Mouse (Mus musculus) colon, adult 2 months (tissue): ENCODE data around the gene Mlst8. TPM values are rescaled to one million over a fixed set of nuclear protein-coding genes. Genes with fewer than 3 reads are reported as not detected.

Experiments
- polyA plus RNA-seq: library from polyadenylated mRNA; depleted of rRNA; stranded (reverse); fragments of >200 nt; gene quantifications from 2 replicates; pipeline ENCODE4 v1.2.3, GENCODE M21; 2012; rRNA removed

Mlst8 gene
- polyA plus RNA-seq: 45.6 and 60.0 TPM in 2 replicates

DNA sequence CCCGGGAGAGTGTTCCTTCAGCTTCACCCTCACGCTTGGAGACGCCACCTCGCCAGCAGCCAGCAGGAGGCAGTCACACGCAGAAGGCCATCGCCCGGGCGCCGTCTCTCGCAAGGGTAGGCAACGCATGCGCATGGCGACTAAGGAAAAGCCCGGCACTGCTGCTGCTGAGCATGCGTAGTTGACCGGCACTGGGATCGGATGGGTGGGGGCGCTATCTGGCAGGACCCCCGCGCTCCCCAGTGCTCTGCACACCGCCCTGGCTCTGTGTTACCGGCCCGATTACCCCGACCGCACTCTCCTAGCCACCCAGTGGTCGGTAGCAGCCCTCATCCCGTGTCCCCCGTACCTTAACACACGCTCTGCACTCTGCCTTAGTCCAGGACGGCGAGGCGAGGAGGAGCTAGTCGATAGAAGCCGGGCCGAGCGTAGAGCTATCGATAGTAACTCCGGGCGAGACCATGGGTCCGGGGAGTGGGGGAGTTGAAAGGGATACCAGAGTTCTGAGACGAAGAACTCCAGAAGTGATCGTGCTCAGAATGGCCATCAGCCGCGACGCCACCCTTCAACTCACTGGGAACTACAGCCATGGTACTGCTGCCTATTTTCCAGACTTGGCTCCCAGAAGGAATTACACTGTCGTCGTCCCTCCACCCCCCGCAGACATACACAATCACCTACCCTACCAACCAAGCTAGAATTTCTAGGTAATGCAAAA is at the start of gene Mlst8:
TSS of gene Mlst8 (minus strand) at position 416 of the 718 bp plus-strand sequence.

DNA sequence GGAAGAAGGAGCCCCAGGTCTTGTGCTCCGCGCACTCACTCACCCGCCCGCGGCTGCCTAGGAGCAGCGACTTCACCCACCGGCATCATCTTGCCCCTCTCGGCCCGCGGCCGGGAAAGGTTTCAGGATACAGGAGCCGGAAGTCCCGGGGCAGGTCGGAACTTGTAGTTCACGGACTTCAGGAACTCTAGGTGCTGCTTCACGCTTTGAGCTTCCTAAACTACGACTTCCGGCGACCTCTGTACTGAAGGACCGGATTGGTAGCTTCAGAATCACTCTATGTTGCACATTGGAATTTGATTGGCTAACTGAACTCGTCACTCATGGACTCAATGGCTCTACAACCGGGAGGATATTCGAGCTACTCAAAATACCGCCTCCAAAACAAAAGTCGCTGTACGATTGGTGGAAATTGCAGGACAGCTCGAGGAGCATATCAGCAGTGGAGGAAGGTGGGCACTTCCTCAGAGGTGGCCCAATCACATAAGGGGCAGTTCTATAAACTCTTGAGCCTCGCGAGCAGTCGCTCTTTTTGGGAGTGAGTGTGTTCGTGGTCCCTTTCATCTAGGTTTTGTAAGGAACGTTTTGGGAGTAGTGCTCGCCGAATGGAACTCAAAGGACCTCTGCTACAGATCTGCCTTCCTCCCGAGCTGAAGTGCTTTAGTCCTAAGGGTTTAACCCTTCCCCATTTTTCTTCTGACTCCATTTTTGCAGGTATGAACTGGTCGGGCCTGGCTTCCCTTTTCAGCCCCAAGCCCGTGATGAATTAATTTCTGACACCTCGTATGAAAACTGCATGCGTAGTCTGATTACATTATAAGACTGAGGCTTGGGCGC is 49.1 kb upstream of the Mlst8 start, which contains the start of gene Traf7:
TSS of gene Traf7 (minus strand) at position 216 of the 837 bp plus-strand sequence.

DNA sequence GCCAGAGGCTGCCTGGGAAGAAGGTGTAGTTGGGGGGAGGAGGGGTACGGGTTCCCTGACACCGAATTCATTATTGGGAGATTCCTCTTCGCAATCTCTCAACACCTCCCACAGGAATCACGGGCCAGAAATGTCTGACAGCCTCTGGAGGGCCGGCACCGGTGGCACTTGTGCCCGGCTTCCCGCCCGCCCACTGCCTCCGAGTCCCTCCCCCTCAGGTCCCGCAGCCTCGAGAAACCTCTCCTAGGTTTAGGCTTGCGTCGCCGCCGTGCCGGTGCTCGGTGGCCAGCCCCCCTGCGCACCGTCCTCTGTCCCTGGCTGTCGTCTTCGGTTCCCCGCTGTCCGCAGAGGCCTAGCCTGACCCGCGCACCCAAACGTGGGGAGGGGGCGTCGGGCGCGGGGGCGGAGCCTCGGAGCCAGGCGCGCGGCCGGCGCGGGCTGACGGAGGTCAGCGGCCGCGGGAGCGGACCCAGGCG is 9.3 kb upstream of the Mlst8 start, which contains the start of gene Caskin1:
TSS of gene Caskin1 (plus strand) at position 416 of the 476 bp plus-strand sequence.

DNA sequence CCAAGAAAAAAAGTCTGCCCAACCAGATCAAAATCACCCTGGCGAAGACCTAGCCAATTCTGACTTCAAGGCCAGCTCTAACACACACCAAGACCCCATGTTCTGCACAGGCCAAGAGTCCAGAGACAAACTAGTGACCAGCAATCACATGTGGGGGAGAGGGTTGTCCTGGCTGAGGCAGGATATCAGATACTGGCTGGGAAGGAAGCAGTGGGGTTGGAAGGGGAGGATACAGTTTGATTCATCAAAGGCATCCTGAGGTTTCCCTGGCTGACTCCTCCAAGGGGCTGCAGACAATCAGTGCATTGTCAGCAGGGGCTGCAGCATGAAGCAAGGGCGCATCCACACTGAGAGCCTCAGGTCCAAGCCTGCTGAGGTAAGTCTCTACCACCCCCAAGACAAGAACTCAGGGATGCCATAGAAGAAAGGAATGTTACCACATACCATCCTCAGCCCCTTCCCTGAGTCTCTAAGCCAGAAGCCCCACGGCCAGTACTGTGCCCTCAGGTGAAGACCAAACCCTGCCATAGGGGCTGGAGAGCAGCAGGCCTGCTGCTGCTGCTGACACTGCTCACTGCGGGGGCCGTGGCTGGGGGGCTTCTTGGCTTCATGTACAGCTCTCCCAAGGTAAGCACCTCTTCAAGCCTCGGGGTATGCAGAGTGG is 5.1 kb downstream of the Mlst8 start, which contains the start of gene Bricd5:
TSS of gene Bricd5 (plus strand) at position 273 of the 664 bp plus-strand sequence.

DNA sequence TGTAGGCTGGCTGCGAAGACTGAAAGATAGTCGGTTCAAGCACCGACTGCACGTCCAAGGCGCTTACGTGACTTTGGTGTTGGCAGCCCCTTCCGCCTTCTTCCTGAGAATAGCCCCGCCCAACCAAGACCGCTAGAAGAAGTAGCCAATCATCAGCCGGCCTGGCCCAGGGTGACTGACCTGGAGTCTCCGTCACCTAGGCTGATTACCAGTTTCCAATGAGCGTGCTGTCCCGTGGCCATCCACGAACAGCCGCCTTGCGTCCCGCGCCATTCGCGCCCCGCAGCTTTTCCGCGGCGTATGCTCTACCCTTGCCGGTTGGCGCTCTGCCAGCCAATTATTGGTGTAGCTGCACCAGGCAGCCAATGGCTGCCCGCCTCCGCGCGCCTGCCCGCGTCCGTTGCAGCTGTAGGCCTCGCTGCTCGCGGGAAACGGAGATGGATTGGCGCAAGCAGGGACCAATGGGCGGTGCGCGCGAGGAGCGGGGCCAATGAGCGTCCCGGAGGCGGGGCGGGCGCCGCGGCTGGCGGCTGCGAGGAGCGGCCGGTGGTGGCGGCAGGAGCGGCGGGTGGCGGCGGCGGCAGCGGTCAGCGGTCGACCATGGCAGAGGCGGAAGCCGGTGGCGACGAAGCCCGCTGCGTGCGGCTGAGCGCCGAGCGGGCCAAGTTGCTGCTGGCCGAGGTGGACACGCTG is 8.8 kb downstream of the Mlst8 start, which contains the start of the genes E4f1 and Pgp:
TSS of gene E4f1 (minus strand) at position 404 of the 693 bp plus-strand sequence.
TSS of gene Pgp (plus strand) at position 483 of the 693 bp plus-strand sequence.

DNA sequence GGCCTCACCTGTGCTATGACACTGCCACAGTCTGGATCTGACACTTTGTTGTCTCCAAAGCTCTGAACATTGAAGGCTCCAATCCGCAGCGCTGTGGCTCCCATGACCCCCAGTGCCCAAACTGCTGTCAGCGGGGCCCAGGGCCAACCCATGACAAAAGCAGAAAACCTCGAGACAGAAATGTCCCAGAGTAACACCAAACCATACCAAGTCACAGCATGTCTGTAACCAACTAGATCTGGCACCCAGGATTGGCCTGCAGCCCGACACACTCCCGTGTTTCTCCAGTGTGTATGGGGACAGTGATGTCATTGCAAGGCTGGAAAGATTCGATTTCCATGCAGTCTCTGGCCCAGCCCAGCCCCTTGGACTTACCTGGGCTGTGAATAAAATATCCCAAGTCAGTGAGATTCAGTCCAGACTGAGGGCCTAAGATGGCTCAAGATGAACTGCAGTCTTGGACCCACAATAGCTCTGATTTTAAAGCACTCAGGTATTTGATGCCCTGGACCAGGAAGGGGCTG is 36.2 kb downstream of the Mlst8 start, which contains the start of gene Dnase1l2:
TSS of gene Dnase1l2 (minus strand) at position 474 of the 524 bp plus-strand sequence.

DNA sequence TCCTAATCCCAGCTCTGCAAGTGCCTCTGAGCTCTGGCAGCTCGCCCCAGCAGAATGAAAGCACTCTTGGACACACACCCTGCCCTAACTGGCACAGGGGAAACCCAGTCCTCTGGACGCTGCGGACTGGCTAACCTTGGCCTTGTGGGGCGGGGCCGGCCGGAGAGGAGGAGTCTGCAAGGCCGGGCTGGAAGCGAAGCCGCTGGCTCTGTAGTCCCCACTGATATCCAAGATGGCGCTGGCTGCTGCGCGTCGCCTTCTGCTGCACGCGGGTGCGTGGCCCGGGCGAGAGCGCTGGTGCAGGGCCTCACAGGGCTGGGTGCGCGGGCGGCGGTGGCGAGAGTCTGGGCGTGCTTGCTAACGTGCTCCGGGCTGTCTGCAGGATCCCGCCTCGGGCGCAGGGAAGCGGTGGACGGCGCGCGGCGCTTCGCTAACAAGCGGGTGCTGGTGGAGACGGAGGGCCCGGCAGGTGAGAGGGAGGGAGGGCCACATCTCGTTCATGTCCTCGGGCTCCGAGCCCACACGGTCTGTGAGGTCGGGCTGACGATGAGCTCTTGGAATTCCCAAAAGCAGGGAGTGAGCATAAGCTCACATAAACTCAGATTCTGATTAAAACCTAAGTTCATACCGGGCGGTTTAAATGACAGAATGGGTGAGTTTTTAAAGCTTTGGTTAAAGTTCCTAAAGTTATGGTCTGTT is 52.3 kb downstream of the Mlst8 start, which contains the start of gene Eci1:
TSS of gene Eci1 (plus strand) at position 171 of the 699 bp plus-strand sequence.

Other genes with a start within 250 kb of the Mlst8 start
- gene Ccnf, start 227.6 kb downstream of the Mlst8 start, polyA plus RNA-seq: 8.1 and 8.6 TPM in 2 replicates
- gene Abca17, start 128.0 kb downstream of the Mlst8 start, polyA plus RNA-seq: not detected in 2 replicates
- gene Abca3, start 127.1 kb downstream of the Mlst8 start, polyA plus RNA-seq: 38.7 and 43.5 TPM in 2 replicates
- 86.7 and 89.1 TPM in 2 replicates for gene Rnps1, start 64.5 kb downstream of the Mlst8 start, polyA plus RNA-seq
- 83.1 and 90.4 TPM in 2 replicates for gene Eci1, start 52.4 kb downstream of the Mlst8 start, polyA plus RNA-seq
- gene Dnase1l2, start 36.0 kb downstream of the Mlst8 start, polyA plus RNA-seq: 8.1 and 11.0 TPM in 2 replicates
- gene E4f1, start 8.8 kb downstream of the Mlst8 start, polyA plus RNA-seq: 86.5 and 103 TPM in 2 replicates
- gene Pgp, start 8.7 kb downstream of the Mlst8 start, polyA plus RNA-seq: 161 and 194 TPM in 2 replicates
- gene Bricd5, start 5.2 kb downstream of the Mlst8 start, polyA plus RNA-seq: 2.0 and 2.5 TPM in 2 replicates
- gene Caskin1, start 9.5 kb upstream of the Mlst8 start, polyA plus RNA-seq: 1.5 and 1.7 TPM in 2 replicates
- 179 and 213 TPM in 2 replicates for gene Traf7, start 48.9 kb upstream of the Mlst8 start, polyA plus RNA-seq
- gene Rab26, start 55.1 kb upstream of the Mlst8 start, polyA plus RNA-seq: 0.26 and 1.8 TPM in 2 replicates
- gene Pkd1, start 70.8 kb upstream of the Mlst8 start, polyA plus RNA-seq: 80.1 and 86.9 TPM in 2 replicates
- 126 and 137 TPM in 2 replicates for gene Tsc2, start 153.6 kb upstream of the Mlst8 start, polyA plus RNA-seq
- gene Nthl1, start 153.6 kb upstream of the Mlst8 start, polyA plus RNA-seq: 8.2 and 8.6 TPM in 2 replicates
- 81.0 and 93.6 TPM in 2 replicates for gene Slc9a3r2, start 171.2 kb upstream of the Mlst8 start, polyA plus RNA-seq
- gene Npw, start 179.4 kb upstream of the Mlst8 start, polyA plus RNA-seq: 0.44 and 0.66 TPM in 2 replicates
- gene Zfp598, start 190.6 kb upstream of the Mlst8 start, polyA plus RNA-seq: 124 and 127 TPM in 2 replicates
- 4.1 and 4.6 TPM in 2 replicates for gene Syngr3, start 210.9 kb upstream of the Mlst8 start, polyA plus RNA-seq
- 59.1 and 69.9 TPM in 2 replicates for gene Gfer, start 217.1 kb upstream of the Mlst8 start, polyA plus RNA-seq
- 235 and 246 TPM in 2 replicates for gene Noxo1, start 217.2 kb upstream of the Mlst8 start, polyA plus RNA-seq
- 43.3 and 49.1 TPM in 2 replicates for gene Tbl3, start 228.6 kb upstream of the Mlst8 start, polyA plus RNA-seq
- gene Rnf151, start 239.0 kb upstream of the Mlst8 start, polyA plus RNA-seq: not detected in 2 replicates
- gene Rps2, start 239.0 kb upstream of the Mlst8 start, polyA plus RNA-seq: 3,267 and 3,407 TPM in 2 replicates
- 285 and 351 TPM in 2 replicates for gene Ndufb10, start 245.4 kb upstream of the Mlst8 start, polyA plus RNA-seq
- 0.10 and 0.13 TPM in 2 replicates for gene Rpl3l, start 248.7 kb upstream of the Mlst8 start, polyA plus RNA-seq